Mouse (Mus musculus) heart, adult 2 months (tissue): ENCODE results near the gene Creb3.

Experiments used
- CTCF ChIP-seq: fragments of 200-600 bp; IDR thresholded peaks from 2 replicates; pipeline ENCODE4 v1.8.1; 2022; ENCODE audit warnings: antibody characterized with exemption, mild to moderate bottlenecking, moderate library complexity
- POLR2A ChIP-seq: fragments of 200-500 bp; IDR thresholded peaks from 2 replicates; pipeline ENCODE4 v1.6.1; 2011; ENCODE audit warnings: mild to moderate bottlenecking, low read depth, low read length, control low read depth; ENCODE audit not compliant: insufficient read depth

DNA sequence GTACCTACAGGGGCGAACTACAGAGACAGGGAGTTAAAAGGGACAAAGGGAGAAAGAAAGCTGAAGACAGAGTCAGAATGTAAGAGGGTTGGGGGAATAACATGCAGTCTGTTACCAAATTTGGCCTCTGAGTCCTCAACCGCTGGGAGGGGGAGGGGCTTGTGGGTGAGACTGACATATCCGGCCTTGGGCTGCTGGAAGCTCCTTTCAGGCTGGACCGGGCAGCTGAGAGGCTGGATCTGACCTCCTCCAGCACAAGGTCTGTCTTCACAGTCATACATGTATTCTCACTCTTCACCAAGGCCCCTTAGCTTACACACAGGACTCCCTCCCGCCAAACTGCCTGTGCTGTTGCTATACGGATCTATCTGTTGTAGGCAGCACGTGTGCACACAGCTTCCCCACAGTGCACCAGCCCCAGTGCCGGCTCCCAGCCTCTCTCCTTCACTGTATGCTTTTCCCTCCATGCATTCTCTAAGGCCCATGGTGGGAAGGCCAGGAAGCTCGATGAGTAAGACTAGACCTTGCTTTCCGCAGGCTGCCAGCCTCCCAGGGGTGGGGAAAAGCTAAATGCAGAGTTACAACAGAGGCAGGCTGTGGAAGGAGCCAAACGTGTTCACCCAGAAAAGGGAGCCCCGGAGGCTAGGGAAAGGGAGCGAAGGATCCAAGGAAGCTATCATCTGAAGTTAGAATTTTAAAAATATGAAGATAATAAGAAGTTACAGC lies 3.3 kb upstream of the Creb3 start:
- TF ChIP-seq CTCF (no peak), POLR2A (peak; percentile 56)
